Comparison of ENCODE assay signal across 13 mouse cellular contexts in the genomic region with DNA sequence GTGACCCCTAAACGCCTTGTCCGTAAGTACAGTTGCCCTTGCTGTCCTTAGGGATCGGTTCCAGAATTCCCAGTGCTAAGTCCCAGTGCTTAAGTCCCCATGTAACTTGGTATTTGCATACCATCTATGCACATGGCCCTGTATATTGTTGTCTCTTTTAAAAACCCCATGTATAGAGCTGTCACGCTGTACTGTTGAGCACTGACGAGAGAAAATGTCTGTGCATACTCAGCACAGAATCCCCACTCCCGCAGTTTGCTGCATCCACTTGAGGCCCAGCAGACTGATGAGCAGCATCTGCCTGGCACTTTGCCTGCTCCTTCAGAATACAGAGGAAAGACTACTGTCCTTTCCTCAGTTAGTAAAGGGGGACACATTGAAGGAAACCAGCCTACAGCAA. TPM values are rescaled to one million over a fixed set of nuclear protein-coding genes. Genes with fewer than 3 reads are reported as not detected.
DNase-seq lines count a peak whose midpoint lies in the region; ATAC-seq and TF ChIP-seq lines count a peak whose summit lies in the region.
"Had no signal": no experiment of that assay in that cellular context is flagged by ENCODE, and none has a peak within 500 bp of the region (broad histone marks: within the 10 kb centered on the region; RNA-seq: fewer than 3 reads in every experiment).

No protein-coding gene starts in this region.

- no peak overlapping the region for H3K4me3 ChIP-seq in forebrain, embryonic 12.5 days (replicated peaks)
- no peak overlapping the region for H3K4me3 ChIP-seq in hindbrain, embryonic 14.5 days (replicated peaks; ENCODE audit: low read length)
- H3K4me3 ChIP-seq in midbrain, embryonic 16.5 days (ENCODE audit: low read depth, low read length): no peak overlapping the region
- H3K4me3 ChIP-seq in intestine, embryonic 15.5 days (replicated peaks): no peak overlapping the region
- H3K4me3 ChIP-seq: embryonic facial prominence, embryonic 13.5 days; limb, embryonic 10.5 days; liver, embryonic 15.5 days had no signal

- no peak overlapping the region for H3K9ac ChIP-seq in forebrain, embryonic 12.5 days
- no peak overlapping the region for H3K9ac ChIP-seq in hindbrain, embryonic 14.5 days
- H3K9ac ChIP-seq in midbrain, embryonic 16.5 days (ENCODE audit: low read depth, low read length): no peak overlapping the region
- H3K9ac ChIP-seq in intestine, embryonic 15.5 days: no peak overlapping the region
- H3K9ac ChIP-seq: embryonic facial prominence, embryonic 13.5 days; liver, embryonic 15.5 days had no signal

- H3K27ac ChIP-seq in forebrain, embryonic 12.5 days: peak overlapping the region; percentile 85
- peak overlapping the region; percentile 86 for H3K27ac ChIP-seq in hindbrain, embryonic 14.5 days
- H3K27ac ChIP-seq in midbrain, embryonic 16.5 days (ENCODE audit: low read length): peak overlapping the region; percentile 74
- no peak overlapping the region for H3K27ac ChIP-seq in intestine, embryonic 15.5 days
- H3K27ac ChIP-seq: embryonic facial prominence, embryonic 13.5 days; limb, embryonic 10.5 days; liver, embryonic 15.5 days had no signal

- H3K9me3 ChIP-seq in forebrain, embryonic 12.5 days: no peaks in the 10 kb centered on the region
- H3K9me3 ChIP-seq in hindbrain, embryonic 14.5 days (ENCODE audit: control insufficient read depth, low read length): no peaks in the 10 kb centered on the region
- no peaks in the 10 kb centered on the region for H3K9me3 ChIP-seq in midbrain, embryonic 16.5 days (replicated peaks; ENCODE audit: control insufficient read depth, low read length, poor library complexity, severe bottlenecking)
- H3K9me3 ChIP-seq in intestine, embryonic 15.5 days: no peaks in the 10 kb centered on the region
- H3K9me3 ChIP-seq: embryonic facial prominence, embryonic 13.5 days; limb, embryonic 10.5 days; liver, embryonic 15.5 days had no signal

- WGBS in forebrain, embryonic 12.5 days: 57% methylated on average over 6 of the region's 6 CpGs
- 42% methylated on average over 6 of the region's 6 CpGs for WGBS in hindbrain, embryonic 14.5 days
- 40% methylated on average over 6 of the region's 6 CpGs for WGBS in midbrain, embryonic 16.5 days
- WGBS in intestine, embryonic 15.5 days: 67% methylated on average over 6 of the region's 6 CpGs

- H3K4me2 ChIP-seq in forebrain, embryonic 12.5 days: no peak overlapping the region
- H3K4me2 ChIP-seq in hindbrain, embryonic 14.5 days (replicated peaks): peak overlapping the region; percentile 27
- H3K4me2 ChIP-seq in midbrain, embryonic 16.5 days (ENCODE audit: low read length): peak overlapping the region; percentile 33
- H3K4me2 ChIP-seq in intestine, embryonic 15.5 days (replicated peaks): no peak overlapping the region
- H3K4me2 ChIP-seq: embryonic facial prominence, embryonic 13.5 days; liver, embryonic 15.5 days had no signal

- peak; percentile 37; the same call in 1 of the 2 replicates for ATAC-seq in forebrain, embryonic 12.5 days (ENCODE audit: low FRiP score)
- peak; percentile 25; the same call in 1 of the 2 replicates for ATAC-seq in hindbrain, embryonic 14.5 days (ENCODE audit: low FRiP score)
- no peak for ATAC-seq in midbrain, embryonic 16.5 days
- ATAC-seq in intestine, embryonic 15.5 days: no peak

- no peak for TF ChIP-seq CTCF in brain, embryonic 14.5 days (IDR thresholded peaks at IDR 0.05; ENCODE audit: borderline replicate concordance, extremely low read depth, insufficient read depth, insufficient read length)

- peaks cover 6% of the 10 kb centered on the region; the same call in 1 of the 2 replicates for H3K36me3 ChIP-seq in forebrain, embryonic 12.5 days (replicated peaks)
- H3K36me3 ChIP-seq in hindbrain, embryonic 14.5 days (replicated peaks; ENCODE audit: control insufficient read depth, insufficient read depth): no peaks in the 10 kb centered on the region
- H3K36me3 ChIP-seq in midbrain, embryonic 16.5 days (ENCODE audit: control insufficient read depth, insufficient read depth, low read length): no peaks in the 10 kb centered on the region
- no peaks in the 10 kb centered on the region for H3K36me3 ChIP-seq in intestine, embryonic 15.5 days
- H3K36me3 ChIP-seq: embryonic facial prominence, embryonic 13.5 days had no signal

- TF ChIP-seq POLR2A in brain, embryonic 14.5 days (IDR thresholded peaks at IDR 0.05; ENCODE audit: borderline replicate concordance, extremely low read depth, insufficient read depth, insufficient read length, poor library complexity, severe bottlenecking): no peak

- peak; percentile 58 for DNase-seq in brain, embryonic 14.5 days (ENCODE audit: low read depth)
- peak; percentile 44 for DNase-seq in hindbrain, embryonic 14.5 days (ENCODE audit: low spot score)
- no peak for DNase-seq in thymus, postnatal 4 days
- DNase-seq in cerebellum, adult 9-10 months: no peak
- DNase-seq: adrenal gland, adult 2 months; cerebellum, postnatal 36 days; thymus, postnatal 25 days had no signal

- no peaks in the 10 kb centered on the region for H3K27me3 ChIP-seq in forebrain, embryonic 12.5 days
- no peaks in the 10 kb centered on the region for H3K27me3 ChIP-seq in hindbrain, embryonic 14.5 days (ENCODE audit: control insufficient read depth, insufficient read depth, low read length)
- H3K27me3 ChIP-seq in midbrain, embryonic 16.5 days (ENCODE audit: control insufficient read depth, insufficient read depth, low read depth, low read length): no peaks in the 10 kb centered on the region
- H3K27me3 ChIP-seq in intestine, embryonic 15.5 days (replicated peaks): no peaks in the 10 kb centered on the region
- H3K27me3 ChIP-seq: embryonic facial prominence, embryonic 13.5 days; liver, embryonic 15.5 days had no signal

- H3K4me1 ChIP-seq in forebrain, embryonic 12.5 days: peaks cover 24% of the 10 kb centered on the region
- H3K4me1 ChIP-seq in hindbrain, embryonic 14.5 days (replicated peaks; ENCODE audit: control insufficient read depth, insufficient read depth, low read length): peaks cover 12% of the 10 kb centered on the region
- peaks cover 11% of the 10 kb centered on the region for H3K4me1 ChIP-seq in midbrain, embryonic 16.5 days (ENCODE audit: control insufficient read depth, insufficient read depth, low read length)
- no peaks in the 10 kb centered on the region for H3K4me1 ChIP-seq in intestine, embryonic 15.5 days (replicated peaks)
- H3K4me1 ChIP-seq: embryonic facial prominence, embryonic 13.5 days; limb, embryonic 10.5 days; liver, embryonic 15.5 days had no signal

RNA-seq across cellular contexts. Expression of gene Slc25a18, which starts 0.4 kb away (rescaled TPM):
- 6.1 and 10.1 TPM in 2 replicates for polyA plus RNA-seq in brain, embryonic 14.5 days (2012; rRNA removed)
- 0.60 and 0.77 TPM in 2 replicates for polyA plus RNA-seq in forebrain, embryonic 12.5 days (2016; fragmentation: Nextera tagmentation; extraction: Ambion mirVana)
- polyA plus RNA-seq in hindbrain, embryonic 14.5 days (2014; fragmentation: Nextera tagmentation; extraction: Ambion mirVana): 17.8 and 22.1 TPM in 2 replicates
- 9.6 and 19.9 TPM in 2 replicates for polyA plus RNA-seq in midbrain, embryonic 16.5 days (2015; fragmentation: Nextera tagmentation; extraction: Ambion mirVana)
- polyA plus RNA-seq in intestine, embryonic 15.5 days (2015; fragmentation: Nextera tagmentation; extraction: Ambion mirVana): 0.09 and 0.10 TPM in 2 replicates

RNA-seq across cellular contexts. Expression of gene Atp6v1e1, which starts 48.8 kb away (rescaled TPM):
- 162 and 195 TPM in 2 replicates for polyA plus RNA-seq in brain, embryonic 14.5 days (2012; rRNA removed)
- 146 and 154 TPM in 2 replicates for polyA plus RNA-seq in forebrain, embryonic 12.5 days (2016; fragmentation: Nextera tagmentation; extraction: Ambion mirVana)
- polyA plus RNA-seq in hindbrain, embryonic 14.5 days (2014; fragmentation: Nextera tagmentation; extraction: Ambion mirVana): 297 and 309 TPM in 2 replicates
- polyA plus RNA-seq in midbrain, embryonic 16.5 days (2015; fragmentation: Nextera tagmentation; extraction: Ambion mirVana): 283 and 296 TPM in 2 replicates
- polyA plus RNA-seq in intestine, embryonic 15.5 days (2015; fragmentation: Nextera tagmentation; extraction: Ambion mirVana): 150 and 155 TPM in 2 replicates

Comparison
In these comparisons a context has a peak if more than half of its experiments do, and no peak if none do; other contexts are left out.
1. DNase-seq: peak in brain, embryonic 14.5 days (single experiment) and hindbrain, embryonic 14.5 days (single experiment); none in thymus, postnatal 4 days (single experiment) and cerebellum, adult 9-10 months (single experiment).
2. ATAC-seq: peak in forebrain, embryonic 12.5 days (single experiment) and hindbrain, embryonic 14.5 days (single experiment); none in midbrain, embryonic 16.5 days (single experiment) and intestine, embryonic 15.5 days (single experiment).
3. H3K4me2 ChIP-seq: peak in hindbrain, embryonic 14.5 days (single experiment) and midbrain, embryonic 16.5 days (single experiment); none in forebrain, embryonic 12.5 days (single experiment) and intestine, embryonic 15.5 days (single experiment).